ENCODE assay signal across 10 mouse cellular contexts in genomic region chr2:26341510-26341981, GRCm38 (mm10). TPM values are rescaled to one million over a fixed set of nuclear protein-coding genes. Genes with fewer than 3 reads are reported as not detected.
A peak's percentile ranks its signal among the peaks of the same experiment; 100 is the strongest.
DNase-seq lines count a peak whose midpoint lies in the region; ATAC-seq and TF ChIP-seq lines count a peak whose summit lies in the region.
"Had no signal": no experiment of that assay in that cellular context is flagged by ENCODE, and none has a peak within 500 bp of the region (broad histone marks: within the 10 kb centered on the region; RNA-seq: fewer than 3 reads in every experiment).

No protein-coding gene starts in this region.

- no peak for DNase-seq in layer of hippocampus, adult 2 months (ENCODE audit: low spot score in 2 of 2)
- no peak for DNase-seq in layer of hippocampus, postnatal 14 days (ENCODE audit: low spot score in 2 of 2)
- DNase-seq in heart, adult 2 months: peak; percentile 55 to 65
- DNase-seq in lung, postnatal 0 days (ENCODE audit: low spot score): peak; percentile 69
- no peak for DNase-seq in layer of hippocampus, postnatal 10 days (ENCODE audit: low spot score in 2 of 2)
- no peak for DNase-seq in thymus, postnatal 14 days
- DNase-seq: forebrain, postnatal 0 days; thymus, adult 2 months had no signal

- peaks cover 14% of the 10 kb centered on the region for H3K4me1 ChIP-seq in heart, adult 2 months (ENCODE audit: control insufficient read depth, insufficient read depth, low read length)
- H3K4me1 ChIP-seq in heart, embryonic 16.5 days (ENCODE audit: control insufficient read depth, insufficient read depth, low read length): peaks cover 48% of the 10 kb centered on the region
- peaks cover 15% of the 10 kb centered on the region; the same call in 1 of the 2 replicates for H3K4me1 ChIP-seq in lung, postnatal 0 days (ENCODE audit: insufficient read depth, low read depth, low read length)

- peak overlapping the region; percentile 71 for H3K9ac ChIP-seq in heart, adult 2 months (ENCODE audit: low read depth, low read length)
- H3K9ac ChIP-seq in heart, embryonic 16.5 days (ENCODE audit: low read length): peak overlapping the region; percentile 80
- no peak overlapping the region for H3K9ac ChIP-seq in lung, postnatal 0 days (replicated peaks; ENCODE audit: low read depth)
- H3K9ac ChIP-seq: forebrain, postnatal 0 days had no signal

- no peaks in the 10 kb centered on the region for H3K9me3 ChIP-seq in heart, embryonic 16.5 days (replicated peaks; ENCODE audit: control insufficient read depth, low read length)
- no peaks in the 10 kb centered on the region for H3K9me3 ChIP-seq in lung, postnatal 0 days (ENCODE audit: low read length)

- peak; percentile 6; the same call in 1 of the 2 replicates for TF ChIP-seq EP300 in heart, adult 2 months (IDR thresholded peaks at IDR 0.05; ENCODE audit: insufficient read depth, low read depth, low read length)
- TF ChIP-seq EP300 in lung, postnatal 0 days (IDR thresholded peaks at IDR 0.05): peak; percentile 28; the same call in 1 of the 2 replicates

- WGBS in heart, adult 2 months: 21% methylated on average over 2 of the region's 2 CpGs
- WGBS in heart, embryonic 16.5 days: 49% methylated on average over 2 of the region's 2 CpGs
- WGBS in lung, postnatal 0 days: 50% methylated on average over 2 of the region's 2 CpGs

- TF ChIP-seq POLR2A in heart, adult 2 months (IDR thresholded peaks at IDR 0.05; ENCODE audit: insufficient read depth, low read depth, low read length): peak; percentile 21; the same call in 1 of the 2 replicates

- H3K36me3 ChIP-seq in heart, adult 2 months (ENCODE audit: control insufficient read depth, insufficient read depth, low read length): no peaks in the 10 kb centered on the region
- H3K36me3 ChIP-seq in heart, embryonic 16.5 days (ENCODE audit: control insufficient read depth, insufficient read depth): peaks cover 20% of the 10 kb centered on the region
- 0 out of 2 replicates have a peak, but pooled peaks cover 10% of the 10 kb centered on the region for H3K36me3 ChIP-seq in lung, postnatal 0 days (ENCODE audit: insufficient read depth, low read length)

- peak overlapping the region; percentile 74 for H3K4me2 ChIP-seq in heart, embryonic 16.5 days (ENCODE audit: low read depth, low read length)
- H3K4me2 ChIP-seq in lung, postnatal 0 days (replicated peaks; ENCODE audit: low read depth, low read length): no peak overlapping the region

- H3K27ac ChIP-seq in layer of hippocampus, adult 2 months: peak overlapping the region; percentile 63
- H3K27ac ChIP-seq in heart, adult 2 months: peak overlapping the region; percentile 89
- peak overlapping the region; percentile 98 for H3K27ac ChIP-seq in heart, embryonic 16.5 days (ENCODE audit: low read length)
- peak overlapping the region; percentile 85 for H3K27ac ChIP-seq in lung, postnatal 0 days (ENCODE audit: low read length)

- H3K4me3 ChIP-seq in layer of hippocampus, adult 2 months: no peak overlapping the region
- peak overlapping the region; percentile 46 for H3K4me3 ChIP-seq in heart, adult 2 months
- peak overlapping the region; percentile 52 for H3K4me3 ChIP-seq in heart, embryonic 16.5 days (ENCODE audit: low read length)
- no peak overlapping the region for H3K4me3 ChIP-seq in lung, postnatal 0 days (ENCODE audit: low read depth, low read length)

- ATAC-seq in heart, embryonic 16.5 days (replicated peaks; ENCODE audit: extremely low read depth, insufficient read depth, low FRiP score): peak; percentile 43
- peak; percentile 64 for ATAC-seq in lung, postnatal 0 days
- ATAC-seq: forebrain, postnatal 0 days had no signal

- H3K27me3 ChIP-seq in heart, adult 2 months (ENCODE audit: control insufficient read depth, insufficient read depth, low read length): no peaks in the 10 kb centered on the region
- no peaks in the 10 kb centered on the region for H3K27me3 ChIP-seq in heart, embryonic 16.5 days (ENCODE audit: control insufficient read depth, insufficient read depth, low read length)
- H3K27me3 ChIP-seq in lung, postnatal 0 days (replicated peaks; ENCODE audit: insufficient read depth, low read length): no peaks in the 10 kb centered on the region

- TF ChIP-seq CTCF in layer of hippocampus, adult 2 months (conservative IDR thresholded peaks at IDR 0.05): no peak
- no peak for TF ChIP-seq CTCF in heart, adult 2 months (IDR thresholded peaks at IDR 0.05)
- TF ChIP-seq CTCF in lung, postnatal 0 days (IDR thresholded peaks at IDR 0.05): no peak

- intact Hi-C loops in heart, adult 2 months (cut with DNase I): no loop called here

- H3K79me2 ChIP-seq in heart, adult 2 months (replicated peaks; ENCODE audit: control insufficient read depth, insufficient read depth, low read length): no peaks in the 10 kb centered on the region

RNA-seq across cellular contexts. Expression of gene Dnlz, which starts 10.4 kb away (rescaled TPM):
- 10 to 100 TPM; 26.5 to 27.2 TPM for total RNA-seq in layer of hippocampus, adult 2 months (2021)
- total RNA-seq in layer of hippocampus, postnatal 14 days (2021): 10 to 100 TPM; 25.9 TPM
- total RNA-seq in heart, adult 2 months (2021): 10 to 100 TPM; 23.2 to 25.9 TPM
- 22.6 and 22.7 TPM in 2 replicates for polyA plus RNA-seq in heart, adult 2 months (2012; rRNA removed)
- polyA plus RNA-seq in heart, embryonic 16.5 days (2015; fragmentation: Nextera tagmentation; extraction: Ambion mirVana): 23.1 and 24.9 TPM in 2 replicates
- 14.2 and 15.5 TPM in 2 replicates for polyA plus RNA-seq in lung, postnatal 0 days (2015; fragmentation: Nextera tagmentation; extraction: Ambion mirVana)
- 10 to 100 TPM; 26.6 to 27.1 TPM for total RNA-seq in layer of hippocampus, postnatal 10 days (2021)

RNA-seq across cellular contexts. Expression of gene Card9, which starts 19.2 kb away (rescaled TPM):
- 1 to 10 TPM; 1.5 to 2.1 TPM for total RNA-seq in layer of hippocampus, adult 2 months (2021)
- total RNA-seq in layer of hippocampus, postnatal 14 days (2021): 1 to 10 TPM; 2.5 to 2.6 TPM
- 1 to 10 TPM; 1.0 to 1.2 TPM for total RNA-seq in heart, adult 2 months (2021)
- polyA plus RNA-seq in heart, adult 2 months (2012; rRNA removed): 2.3 and 4.1 TPM in 2 replicates
- 1.0 and 1.2 TPM in 2 replicates for polyA plus RNA-seq in heart, embryonic 16.5 days (2015; fragmentation: Nextera tagmentation; extraction: Ambion mirVana)
- polyA plus RNA-seq in lung, postnatal 0 days (2015; fragmentation: Nextera tagmentation; extraction: Ambion mirVana): 9.9 and 10.9 TPM in 2 replicates
- total RNA-seq in layer of hippocampus, postnatal 10 days (2021): 1 to 10 TPM; 2.0 to 2.6 TPM

RNA-seq across cellular contexts. Expression of gene Gpsm1, which starts 26.2 kb away (rescaled TPM):
- 10 to 100 TPM; 36.6 to 40.7 TPM for total RNA-seq in layer of hippocampus, adult 2 months (2021)
- total RNA-seq in layer of hippocampus, postnatal 14 days (2021): 10 to 100 TPM; 48.4 to 57.6 TPM
- total RNA-seq in heart, adult 2 months (2021): 100 to 1,000 TPM; 169 to 249 TPM
- polyA plus RNA-seq in heart, adult 2 months (2012; rRNA removed): 301 and 369 TPM in 2 replicates
- polyA plus RNA-seq in heart, embryonic 16.5 days (2015; fragmentation: Nextera tagmentation; extraction: Ambion mirVana): 102 and 104 TPM in 2 replicates
- 29.0 and 33.0 TPM in 2 replicates for polyA plus RNA-seq in lung, postnatal 0 days (2015; fragmentation: Nextera tagmentation; extraction: Ambion mirVana)
- 10 to 100 TPM; 83.7 to 84.2 TPM for total RNA-seq in layer of hippocampus, postnatal 10 days (2021)

RNA-seq across cellular contexts. Expression of gene Snapc4, which starts 38.9 kb away (rescaled TPM):
- total RNA-seq in layer of hippocampus, adult 2 months (2021): 10 to 100 TPM; 72.5 to 88.9 TPM
- 10 to 100 TPM; 58.4 to 84.5 TPM for total RNA-seq in layer of hippocampus, postnatal 14 days (2021)
- 1 to 10 TPM; 7.2 to 9.5 TPM for total RNA-seq in heart, adult 2 months (2021)
- 20.4 and 24.3 TPM in 2 replicates for polyA plus RNA-seq in heart, adult 2 months (2012; rRNA removed)
- polyA plus RNA-seq in heart, embryonic 16.5 days (2015; fragmentation: Nextera tagmentation; extraction: Ambion mirVana): 14.8 and 18.5 TPM in 2 replicates
- 7.4 and 9.3 TPM in 2 replicates for polyA plus RNA-seq in lung, postnatal 0 days (2015; fragmentation: Nextera tagmentation; extraction: Ambion mirVana)
- total RNA-seq in layer of hippocampus, postnatal 10 days (2021): 10 to 100 TPM; 80.5 to 89.7 TPM

RNA-seq across cellular contexts. Expression of gene Ccdc187, which starts 47.2 kb away (rescaled TPM):
- total RNA-seq in layer of hippocampus, adult 2 months (2021): under 1 TPM; 0.59 to 0.76 TPM
- 1 to 10 TPM in 1 of 2 experiments, under 1 TPM in 1; 0.60 to 1.2 TPM for total RNA-seq in layer of hippocampus, postnatal 14 days (2021)
- total RNA-seq in heart, adult 2 months (2021): under 1 TPM; 0.09 to 0.13 TPM
- polyA plus RNA-seq in heart, adult 2 months (2012; rRNA removed): 0.09 and 0.37 TPM in 2 replicates
- 0.10 and 0.13 TPM in 2 replicates for polyA plus RNA-seq in heart, embryonic 16.5 days (2015; fragmentation: Nextera tagmentation; extraction: Ambion mirVana)
- 0.61 and 0.77 TPM in 2 replicates for polyA plus RNA-seq in lung, postnatal 0 days (2015; fragmentation: Nextera tagmentation; extraction: Ambion mirVana)
- 1 to 10 TPM in 1 of 2 experiments, under 1 TPM in 1; 0.78 to 1.1 TPM for total RNA-seq in layer of hippocampus, postnatal 10 days (2021)
- polyA plus RNA-seq: limb, embryonic 11.5 days had no signal

Comparison
In these comparisons a context has a peak if more than half of its experiments do, and no peak if none do; other contexts are left out.
1. DNase-seq: peak in heart, adult 2 months (2 of 2) and lung, postnatal 0 days (single experiment); none in layer of hippocampus, adult 2 months (0 of 2), layer of hippocampus, postnatal 14 days (0 of 2), layer of hippocampus, postnatal 10 days (0 of 2) and thymus, postnatal 14 days (single experiment).
2. H3K4me3 ChIP-seq: peak in heart, adult 2 months (single experiment) and heart, embryonic 16.5 days (single experiment); none in layer of hippocampus, adult 2 months (single experiment) and lung, postnatal 0 days (single experiment).
3. Peak in every context shown above with its lines, with median percentiles within 50 percentile points of each other: H3K27ac ChIP-seq.